Mouse (Mus musculus): ENCODE results near the gene Inpp5b.

Gene Inpp5b

DNA sequence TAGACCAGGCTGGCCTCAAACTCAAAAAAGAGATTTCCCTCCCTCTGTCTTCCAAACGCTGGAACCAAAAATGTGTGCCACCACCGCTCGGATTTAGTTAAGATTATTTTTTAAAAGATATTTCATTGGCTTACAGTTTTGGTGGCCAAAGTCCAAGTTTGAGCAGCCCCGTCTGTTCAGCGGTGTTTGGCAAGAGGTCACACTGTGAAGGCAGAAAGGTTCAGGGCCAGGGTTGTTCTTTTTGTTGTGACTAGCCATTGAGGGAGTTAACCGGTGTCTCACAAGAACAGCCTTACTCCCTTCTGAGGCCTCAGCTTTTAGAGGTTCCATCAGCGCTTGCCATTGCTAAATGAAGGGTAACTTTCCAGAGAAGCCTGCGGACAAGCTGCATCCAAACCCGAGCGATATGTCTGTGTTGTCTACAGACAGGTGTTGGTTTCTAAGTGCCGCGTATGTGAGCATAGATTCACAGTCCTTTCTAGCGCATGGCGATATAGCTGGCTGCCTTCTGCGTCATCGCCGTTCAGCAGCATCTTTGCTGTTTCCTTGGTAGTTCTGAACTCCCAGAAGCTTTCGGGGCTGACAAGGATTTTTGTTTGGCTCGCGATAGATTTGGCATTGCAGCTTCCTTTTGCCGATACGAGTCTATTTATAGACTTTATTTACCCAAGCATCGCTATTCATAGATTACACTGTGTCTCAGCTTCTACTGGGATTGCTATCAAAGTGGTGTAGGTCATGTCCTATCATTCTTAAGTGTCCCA is 24.3 kb downstream of the Inpp5b start:
- no peak for DNase-seq (ENCODE audit: low spot score)

DNA sequence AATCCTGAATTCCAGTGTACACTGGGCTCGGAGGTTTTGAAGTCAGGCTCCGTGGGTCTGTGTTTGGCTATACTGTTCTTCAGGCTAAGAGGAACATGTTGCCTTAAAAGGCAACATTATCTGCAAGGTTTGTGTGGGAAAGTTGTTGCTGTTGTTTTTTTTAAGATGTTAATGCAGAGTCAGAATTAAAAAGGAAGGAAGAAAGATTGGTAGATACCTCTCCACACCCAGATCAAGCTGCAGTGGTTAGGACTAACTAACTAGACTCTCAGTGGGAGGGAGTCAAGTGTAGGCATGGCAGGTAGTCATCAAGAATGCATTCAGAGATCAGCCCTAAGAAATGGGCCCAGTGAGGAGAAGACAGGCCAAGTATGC is 24.9 kb downstream of the Inpp5b start:
- DNase-seq (ENCODE audit: low spot score): no peak

DNA sequence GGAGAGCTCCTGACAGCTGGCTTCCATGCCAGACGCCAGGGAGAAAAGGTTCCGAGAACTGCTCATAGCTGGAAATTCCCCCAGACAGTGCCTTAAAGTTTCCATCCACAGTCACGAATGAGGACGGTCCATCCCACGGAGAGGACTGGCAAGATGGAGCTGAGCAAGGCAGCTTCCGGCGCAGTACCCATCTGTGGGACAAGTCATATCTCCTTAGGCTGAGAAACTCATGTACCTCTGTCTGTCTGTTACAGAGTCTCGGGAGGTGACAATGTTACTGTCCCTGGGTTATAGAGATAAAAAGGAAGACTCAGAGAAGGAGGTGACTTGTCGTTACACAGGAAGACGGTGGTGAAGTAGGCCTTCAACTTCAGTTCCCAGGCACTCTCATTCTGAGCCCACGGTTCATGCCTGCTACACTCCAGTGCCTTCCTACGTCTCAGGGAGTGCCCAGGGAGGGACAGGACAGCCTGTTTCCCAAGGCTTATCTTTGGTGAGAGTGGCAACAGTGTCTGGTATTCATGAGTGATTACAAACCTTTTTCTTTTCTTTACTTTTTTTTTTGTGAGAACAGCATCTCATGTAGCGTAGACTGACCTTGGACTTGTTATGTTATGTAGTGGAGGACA is 27.4 kb downstream of the Inpp5b start:
- no peak for DNase-seq (ENCODE audit: low spot score)

DNA sequence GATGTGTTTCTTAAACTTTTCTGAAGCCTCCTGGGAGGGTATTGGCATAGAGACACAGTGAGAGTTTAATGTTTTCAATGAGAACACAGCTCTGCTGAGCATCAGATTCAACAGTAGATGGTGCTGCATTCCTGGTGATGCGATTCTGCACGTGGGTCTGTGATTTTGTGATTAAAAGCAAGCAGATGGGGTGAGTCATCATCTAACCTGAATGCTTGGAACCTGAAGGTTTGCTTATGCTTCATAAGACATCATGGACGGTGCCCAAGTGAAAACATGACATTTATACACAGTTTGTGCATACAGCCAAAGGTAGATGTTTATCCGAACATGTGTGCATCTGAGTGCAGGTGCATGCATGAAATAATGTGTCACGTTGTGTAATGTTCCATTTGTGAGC is 29.0 kb downstream of the Inpp5b start:
- no peak for DNase-seq (ENCODE audit: low spot score)

DNA sequence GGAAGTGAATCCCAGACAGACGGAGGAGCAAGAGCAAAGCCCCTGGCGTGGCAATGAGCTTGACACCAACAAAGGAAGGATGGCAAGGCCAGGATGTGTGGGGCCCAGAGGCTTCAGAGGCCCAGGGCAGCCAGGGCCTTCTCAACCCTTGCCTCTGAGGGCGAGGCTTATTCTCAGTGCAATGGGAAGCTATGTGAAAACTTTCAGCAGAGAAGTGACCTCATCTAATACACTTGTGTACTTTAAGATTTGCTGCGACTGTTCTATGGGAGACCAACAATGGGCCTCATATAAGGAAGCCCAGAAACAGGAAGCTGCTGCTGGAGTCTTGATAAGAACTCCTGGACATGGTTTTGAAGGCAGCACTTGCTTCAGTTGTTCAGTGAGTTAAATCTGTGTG is 30.5 kb downstream of the Inpp5b start:
- no peak for DNase-seq (ENCODE audit: low spot score)

DNA sequence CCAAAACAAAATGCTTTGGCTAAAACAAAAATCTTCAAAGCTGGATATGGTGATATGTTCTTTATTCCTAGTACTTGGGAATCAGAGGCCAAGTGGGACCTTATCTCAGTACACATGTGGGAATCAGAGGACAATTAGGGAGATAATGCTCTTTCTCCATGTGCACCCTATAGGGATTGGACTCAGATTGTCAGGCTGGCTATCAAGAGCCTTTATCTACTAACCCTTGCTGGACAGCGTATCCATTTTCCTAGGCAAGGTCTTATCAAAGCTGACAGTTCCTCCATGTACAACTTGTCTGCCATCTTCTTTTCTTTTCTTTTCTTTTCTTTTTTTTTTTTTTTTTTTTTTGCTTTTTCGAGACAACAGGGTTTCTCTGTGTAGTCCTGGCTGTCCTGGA is 31.8 kb downstream of the Inpp5b start:
- DNase-seq (ENCODE audit: low spot score): no peak

DNA sequence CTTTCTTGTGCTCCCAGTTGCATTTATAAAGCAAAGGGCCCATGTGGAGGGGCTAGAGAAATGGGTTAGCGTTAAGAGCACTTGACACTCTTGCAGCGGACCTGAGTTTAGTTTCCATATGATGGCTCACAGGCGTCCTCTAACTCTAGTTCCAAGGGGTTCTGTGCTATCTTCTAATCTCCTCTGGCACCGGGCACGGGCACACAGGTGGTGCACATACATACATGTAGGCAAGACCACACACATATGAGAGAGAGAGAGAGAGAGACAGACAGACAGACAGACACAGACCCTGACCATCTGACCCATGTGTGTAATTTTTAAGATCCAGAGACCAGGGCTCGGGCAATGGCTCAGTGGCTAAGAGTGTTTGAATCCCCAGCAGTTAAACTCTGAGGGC is 32.3 kb downstream of the Inpp5b start:
- no peak for DNase-seq (ENCODE audit: low spot score)

DNA sequence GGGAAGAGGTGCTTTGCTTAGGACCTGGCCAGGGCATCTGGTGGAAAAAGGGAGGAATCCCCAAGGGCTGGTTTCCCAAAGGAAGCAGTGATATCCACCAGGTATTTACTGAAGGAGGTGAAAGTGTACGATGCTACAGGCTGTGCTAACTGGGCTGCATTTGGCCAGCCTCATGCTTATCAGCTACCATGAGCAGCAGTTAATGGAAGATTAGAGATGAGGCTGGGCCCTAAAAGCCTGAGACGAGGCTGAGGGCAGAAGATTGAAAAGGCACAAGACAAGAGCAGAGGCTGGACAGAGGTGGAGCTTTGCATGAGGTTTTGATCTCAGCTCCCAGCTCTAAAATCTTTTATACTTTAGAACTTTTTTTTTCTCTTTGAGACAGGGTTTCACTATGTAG is 32.8 kb downstream of the Inpp5b start:
- no peak for DNase-seq (ENCODE audit: low spot score)

DNA sequence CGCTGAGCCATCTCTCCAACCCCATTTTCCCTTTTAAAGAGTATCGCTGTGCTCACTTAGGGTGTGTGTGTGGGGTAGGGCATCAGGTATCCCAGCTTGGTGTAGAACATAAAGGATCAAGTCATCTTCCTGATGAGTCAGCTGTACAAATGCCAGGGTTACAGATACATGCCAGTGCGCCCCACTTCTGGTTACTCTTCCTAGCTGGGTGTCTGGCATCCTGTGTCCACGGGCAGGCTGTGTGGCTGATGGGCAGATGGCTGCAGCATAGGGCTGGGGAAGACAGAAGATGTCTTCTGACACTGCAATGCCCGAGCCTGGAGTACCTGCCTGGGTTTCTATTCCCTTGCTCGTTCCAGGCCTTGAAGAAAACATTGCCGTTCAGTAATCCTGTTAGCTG is 39.7 kb downstream of the Inpp5b start:
- no peak for DNase-seq (ENCODE audit: low spot score)

DNA sequence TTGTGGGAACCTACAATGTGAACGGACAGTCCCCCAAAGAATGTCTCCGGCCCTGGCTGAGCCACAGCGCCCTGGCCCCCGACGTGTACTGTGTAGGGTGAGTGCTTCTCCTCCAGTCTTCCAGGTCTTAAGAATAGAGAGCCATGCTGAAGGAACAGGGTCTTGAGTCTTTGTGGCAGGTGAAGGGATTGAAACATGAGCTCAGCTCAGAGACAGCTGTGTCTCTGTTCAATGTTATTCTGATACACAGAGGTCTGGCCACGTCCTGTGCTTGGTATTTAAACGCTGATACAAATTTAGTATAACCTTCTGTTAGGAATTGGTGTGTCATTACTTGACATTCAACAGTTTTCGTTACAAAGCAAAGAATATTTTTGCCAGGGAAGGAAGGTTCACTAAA is 40.7 kb downstream of the Inpp5b start:
- DNase-seq (ENCODE audit: low spot score): no peak

DNA sequence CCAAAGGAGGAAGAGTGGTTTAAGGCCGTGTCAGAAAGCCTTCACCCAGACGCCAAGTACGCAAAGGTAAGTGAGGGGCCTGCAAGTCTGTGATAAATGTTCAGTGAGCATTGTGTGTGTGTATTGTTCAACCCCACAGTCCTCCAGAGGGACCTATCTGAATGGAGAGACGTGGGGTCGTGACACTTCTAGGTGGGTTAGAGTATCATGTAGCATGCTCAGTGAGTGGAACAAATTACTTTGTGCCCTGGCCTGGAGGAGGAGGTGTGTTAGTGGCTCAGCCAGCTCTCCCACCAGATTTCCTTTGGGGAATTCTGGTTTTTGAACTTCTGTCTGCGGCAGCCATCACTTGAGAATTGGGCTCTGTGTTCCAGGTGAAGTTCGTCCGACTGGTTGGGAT is 42.3 kb downstream of the Inpp5b start:
- no peak for DNase-seq (ENCODE audit: low spot score)

DNA sequence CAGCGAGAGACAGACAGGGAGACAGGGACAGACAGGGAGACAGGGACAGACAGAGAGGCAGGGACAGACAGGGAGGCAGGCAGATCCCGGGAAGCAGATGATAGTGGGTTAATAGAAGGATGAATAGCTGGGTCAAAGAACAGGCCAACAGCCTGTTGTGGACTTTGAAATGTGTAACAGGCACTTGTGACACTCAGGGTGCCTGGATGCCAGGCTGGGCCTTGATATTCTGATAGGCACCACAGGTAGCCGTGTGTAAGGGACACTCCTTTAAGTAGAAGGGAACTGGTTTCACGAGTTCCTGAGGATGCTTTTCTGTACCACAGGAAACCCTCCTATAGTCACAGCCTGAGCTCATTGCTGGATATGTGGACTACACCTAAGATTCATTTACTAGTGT is 48.4 kb downstream of the Inpp5b start:
- no peak for DNase-seq (ENCODE audit: low spot score)

DNA sequence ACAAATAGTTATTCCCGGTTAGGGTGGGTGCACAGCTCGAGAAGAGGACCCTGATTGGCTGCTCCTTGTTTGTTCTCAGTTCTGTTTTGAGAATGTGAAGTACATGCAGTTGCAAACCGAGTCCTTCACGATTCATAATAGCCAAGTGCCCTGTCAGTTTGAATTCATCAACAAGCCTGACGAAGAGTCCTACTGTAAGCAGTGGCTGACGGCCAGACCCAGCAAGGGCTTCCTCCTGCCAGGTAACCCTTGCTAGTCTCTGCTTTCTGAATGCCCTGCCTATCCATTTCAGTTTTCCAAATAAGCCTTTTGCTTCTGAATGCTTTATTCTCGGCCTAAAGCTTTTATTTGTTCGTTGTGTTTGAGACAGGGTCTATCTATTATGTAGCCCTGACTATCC is 50.5 kb downstream of the Inpp5b start:
- DNase-seq (ENCODE audit: low spot score): no peak

DNA sequence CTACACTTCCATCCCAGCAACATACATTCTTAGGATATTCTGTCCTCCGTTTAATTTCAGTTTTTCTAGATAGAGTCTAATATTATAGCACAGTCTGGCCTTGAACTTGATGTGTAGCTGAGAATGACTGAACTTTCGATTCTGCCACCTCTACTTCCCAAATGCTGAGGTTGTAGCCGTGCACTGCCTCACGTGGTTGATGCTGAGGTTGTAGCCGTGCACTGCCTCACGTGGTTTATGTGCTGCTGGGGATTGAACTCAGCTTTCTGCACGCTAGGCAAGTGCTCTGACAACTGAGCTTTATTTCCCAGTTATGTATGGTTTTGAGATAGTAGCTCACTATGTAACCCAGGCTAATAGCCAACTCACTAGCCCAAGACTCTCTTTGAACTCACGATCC is 54.5 kb downstream of the Inpp5b start:
- no peak for DNase-seq (ENCODE audit: low spot score)

DNA sequence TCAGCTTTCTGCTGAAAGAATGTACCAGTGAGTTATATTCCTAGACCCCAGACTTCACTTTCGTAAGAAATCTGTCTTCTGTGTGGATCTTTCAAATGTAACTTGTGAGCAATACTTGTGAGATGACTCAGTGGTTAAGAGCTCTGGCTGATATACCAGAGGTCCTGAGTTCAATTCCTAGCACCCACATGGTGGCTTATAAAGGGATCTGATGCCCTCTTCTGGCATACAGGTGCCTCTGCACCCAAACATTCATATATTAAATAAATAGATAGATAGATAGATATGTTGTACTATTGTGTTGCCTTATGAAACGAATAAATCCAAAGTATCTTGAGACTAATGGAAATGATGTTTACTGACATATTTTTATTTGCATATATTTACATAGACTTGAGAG is 55.3 kb downstream of the Inpp5b start:
- no peak for DNase-seq (ENCODE audit: low spot score)

DNA sequence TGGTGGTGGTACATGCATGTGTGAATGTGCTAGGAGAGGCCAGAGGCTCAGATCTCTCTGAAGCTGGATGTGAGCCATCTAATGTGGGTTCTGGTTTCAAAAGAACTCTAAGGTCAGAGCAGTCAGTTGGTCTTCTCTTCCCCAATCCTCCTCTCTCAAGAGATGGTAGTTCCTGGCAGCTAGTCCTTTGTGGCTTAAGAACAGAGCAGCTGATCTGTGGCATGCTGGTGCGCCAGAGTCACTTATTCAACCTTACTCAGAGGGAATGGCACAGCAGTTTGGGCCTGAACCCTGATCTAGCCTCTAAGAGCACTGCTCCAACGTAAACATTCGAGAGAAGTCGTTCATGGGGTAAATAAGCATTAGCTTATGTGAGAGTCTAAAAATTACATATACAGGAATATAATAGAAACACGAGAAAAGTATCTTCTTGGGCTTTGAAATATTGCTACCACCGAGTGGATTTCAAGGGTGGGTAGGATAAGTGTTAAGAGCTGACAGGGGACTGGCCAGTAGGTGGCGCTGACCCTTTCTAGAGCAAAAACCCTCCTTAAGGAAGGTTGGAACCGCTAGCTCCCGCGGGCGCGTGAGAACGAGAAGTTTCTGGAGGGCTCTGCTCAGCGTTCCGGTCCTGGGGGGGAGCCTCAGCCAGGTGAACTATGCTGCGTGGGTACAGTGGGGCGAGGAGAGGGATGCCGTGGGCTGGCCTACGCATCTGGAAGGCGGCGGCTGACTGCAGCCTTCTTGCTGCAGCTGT is 60.1 kb downstream of the Inpp5b start, which contains the start of gene Mtf1:
Gene Mtf1, plus strand, starts transcription at position 553 of the 757 bp plus-strand sequence.
- peak; percentile 78 for DNase-seq (ENCODE audit: low spot score)

DNA sequence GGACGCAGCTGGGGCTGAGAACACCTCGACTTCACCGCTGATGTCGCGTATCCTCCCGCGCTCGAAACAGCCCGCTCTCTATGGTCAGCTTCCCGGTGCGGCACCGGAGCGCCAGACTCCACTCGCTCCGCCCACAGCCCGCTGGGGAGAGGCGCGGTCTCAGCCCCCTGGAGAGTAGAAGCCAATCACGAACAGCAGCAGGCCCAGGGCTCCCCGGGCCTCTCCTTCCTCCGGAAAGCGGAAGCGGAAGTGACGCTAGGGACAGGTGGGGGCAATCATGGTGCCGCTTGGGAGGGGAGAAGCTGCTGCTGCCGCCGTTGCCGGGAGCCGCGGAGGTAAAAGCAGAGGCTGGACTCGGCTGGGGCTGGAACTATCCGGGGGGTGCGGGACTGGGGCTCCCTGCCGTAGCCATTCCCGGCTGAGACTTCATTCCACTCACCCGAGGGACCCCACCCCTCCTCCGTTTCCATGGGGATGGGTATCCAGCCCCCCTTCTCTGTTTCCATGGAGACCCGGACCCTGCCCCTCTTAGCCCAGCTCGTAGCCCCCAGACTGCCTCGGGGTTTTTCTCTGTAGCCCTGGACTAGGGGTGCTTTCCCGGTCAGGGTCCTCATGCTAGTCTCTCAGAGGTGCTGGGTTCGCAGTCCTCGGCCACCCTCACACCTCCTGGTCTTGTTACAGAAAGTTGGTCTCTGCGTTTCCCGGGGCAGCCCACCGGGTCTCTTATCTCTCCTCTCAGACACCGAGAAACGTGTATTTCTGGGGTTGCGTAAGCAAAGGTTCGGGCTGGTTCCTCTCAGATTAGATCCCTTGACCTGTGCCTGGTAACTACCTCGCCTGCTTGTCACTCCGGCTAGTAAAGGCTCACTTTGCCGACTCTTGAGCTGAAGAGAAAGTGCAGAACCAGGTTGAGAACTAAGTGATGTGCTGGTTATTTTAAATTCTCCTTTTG is 60.9 kb downstream of the Inpp5b start:
- peak; percentile 94 for DNase-seq (ENCODE audit: low spot score)

DNA sequence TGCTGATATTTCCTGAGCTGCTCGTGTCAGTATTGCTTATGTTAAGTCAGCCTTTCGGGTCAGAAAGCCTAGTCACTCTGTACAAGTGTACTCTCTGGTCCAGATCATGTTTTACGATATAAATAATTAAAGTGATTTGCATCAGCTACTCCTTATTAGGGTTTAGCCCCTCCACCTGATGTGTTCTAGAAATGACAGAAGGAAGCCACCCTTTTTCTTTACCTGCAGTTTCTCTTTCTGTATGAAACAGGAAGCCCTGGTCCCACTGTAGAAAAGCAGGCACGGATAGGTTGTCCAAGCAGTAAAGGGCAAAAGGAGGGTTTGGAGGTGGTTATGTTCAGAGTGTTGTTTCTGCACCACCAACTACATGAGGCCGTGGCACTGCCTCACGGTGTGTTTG is 61.8 kb downstream of the Inpp5b start:
- DNase-seq (ENCODE audit: low spot score): no peak

DNA sequence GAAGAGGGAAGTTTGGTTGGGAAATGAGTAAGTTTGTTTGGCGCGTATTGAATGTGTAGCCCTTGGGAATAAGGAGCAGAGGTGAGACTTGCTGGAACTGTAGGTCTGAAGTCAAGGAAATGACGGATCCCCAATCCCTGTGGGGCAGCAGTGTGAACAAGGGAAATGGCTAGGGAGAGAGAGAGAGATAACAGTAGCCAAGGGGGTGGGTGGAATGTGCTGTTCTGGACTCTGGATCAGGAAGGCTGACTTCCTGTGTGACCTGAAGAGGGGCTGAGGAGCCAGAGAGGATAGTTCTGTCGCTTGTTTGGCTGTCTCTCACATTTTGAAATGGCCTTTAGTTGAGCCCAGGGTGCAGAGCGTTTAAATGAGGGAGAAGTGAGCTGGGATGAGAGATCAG is 66.9 kb downstream of the Inpp5b start:
- DNase-seq (ENCODE audit: low spot score): no peak

DNA sequence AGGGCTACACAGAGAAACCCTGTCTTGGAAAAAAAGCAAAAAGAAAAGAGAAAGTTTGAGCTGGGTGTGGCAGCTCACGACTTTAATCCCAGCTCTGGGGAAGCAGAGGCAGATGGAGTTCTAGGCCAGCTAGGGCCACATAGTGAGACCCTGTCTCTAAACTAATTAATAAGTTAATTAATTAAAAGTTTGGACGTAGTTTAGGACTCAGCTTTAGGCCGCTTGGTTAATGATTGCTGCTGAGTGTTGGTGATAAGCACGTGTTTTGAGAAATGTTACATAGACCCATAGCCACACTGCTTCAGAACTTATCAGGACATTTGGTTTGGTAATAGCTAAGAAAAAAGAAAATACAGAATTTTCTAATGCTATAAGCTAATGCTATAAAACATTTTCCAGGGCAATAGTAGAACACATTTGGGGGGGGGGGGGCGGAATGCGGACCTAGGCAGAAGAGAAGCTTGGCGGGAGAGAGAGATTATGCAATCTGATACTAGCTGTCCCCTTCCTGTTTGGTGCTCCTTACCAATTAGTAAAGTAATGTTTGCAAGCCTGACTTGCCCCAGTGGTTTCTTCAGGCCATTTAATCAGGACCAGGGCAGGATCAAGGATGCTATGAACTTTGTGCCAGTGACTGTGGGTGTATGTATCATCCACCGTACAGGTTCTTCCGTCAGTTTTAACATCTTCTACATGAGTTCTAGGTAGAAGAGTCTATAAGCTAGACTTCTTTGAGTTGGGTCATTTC is 67.7 kb downstream of the Inpp5b start:
- DNase-seq (ENCODE audit: low spot score): no peak

DNA sequence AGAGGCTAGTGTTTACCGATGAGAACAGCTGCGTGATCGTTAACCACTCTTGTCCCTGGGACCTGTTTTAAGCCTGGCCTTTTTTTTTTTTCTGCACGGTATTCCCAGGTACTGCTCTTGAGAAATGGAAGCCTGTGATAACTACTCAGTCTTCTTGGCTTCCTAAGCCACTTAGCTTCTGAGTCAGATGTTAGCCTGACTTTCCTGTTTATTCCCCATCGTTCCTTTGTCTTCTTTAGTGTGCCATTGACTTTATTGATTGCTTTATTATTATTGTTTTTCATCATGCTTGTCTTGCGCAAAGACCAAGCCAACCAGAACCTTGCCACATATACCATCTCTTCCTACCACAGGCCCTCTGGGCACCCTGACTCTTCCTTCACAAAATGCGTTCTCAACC is 68.4 kb downstream of the Inpp5b start:
- no peak for DNase-seq (ENCODE audit: low spot score)

Data from ovary, postnatal 36 days (tissue).